Mouse (Mus musculus): Measurements from ENCODE around the gene Ncor2. TPM values are rescaled to one million over a fixed set of nuclear protein-coding genes. Genes with fewer than 3 reads are reported as not detected.
A peak's percentile ranks its signal among the peaks of the same experiment; 100 is the strongest.

Ncor2 gene
- polyA plus RNA-seq, 1 experiment from 2014 or later, result 31.6 TPM

DNA sequence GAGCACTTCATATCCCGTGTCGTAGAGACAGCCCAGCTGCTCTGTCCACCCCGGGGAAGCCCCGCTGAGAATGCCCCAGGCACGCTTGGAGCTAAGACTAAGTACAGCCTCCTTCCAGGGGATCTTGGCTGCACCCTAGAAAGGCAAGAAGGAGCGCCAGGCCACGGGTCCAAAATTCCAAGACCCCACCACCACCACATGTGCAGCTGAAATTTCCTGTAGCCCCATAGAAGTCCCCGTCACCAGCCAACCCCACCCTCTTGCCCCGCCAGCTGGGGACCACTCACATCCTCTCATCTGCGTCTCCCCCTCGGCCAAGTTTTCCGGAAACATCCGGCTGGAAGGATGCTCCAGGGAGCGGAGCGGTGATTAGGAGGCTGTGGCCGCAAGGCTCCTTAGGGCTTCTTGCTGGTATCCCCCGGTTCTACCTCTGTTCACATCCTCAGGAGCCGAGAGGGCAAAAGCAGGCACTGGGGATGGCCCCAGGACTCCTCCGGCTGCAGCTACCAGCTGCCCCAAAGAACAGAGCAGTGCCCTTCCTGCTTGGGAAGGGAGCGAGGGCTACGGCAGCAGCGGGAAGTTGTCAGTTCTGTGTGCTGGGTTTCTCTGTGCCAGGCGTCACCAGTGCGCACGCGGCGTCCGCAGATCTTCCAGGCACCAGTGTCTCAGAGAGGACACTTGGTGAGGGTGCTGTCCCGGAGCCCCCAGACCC lies 121.3 kb downstream of the Ncor2 start:
- H3K4me1 ChIP-seq, result peaks cover 48% of the 10 kb centered on the region
- H3K27me3 ChIP-seq, result no peaks in the 10 kb centered on the region
- peak; percentile 14; the same call in 1 of the 2 replicates for ATAC-seq (replicated peaks)
- peak overlapping the region; percentile 58 for H3K4me2 ChIP-seq (replicated peaks)
- peak overlapping the region; percentile 39 for H3K9ac ChIP-seq (replicated peaks)
- 0 out of 2 replicates have a peak, but pooled peaks cover 2% of the 10 kb centered on the region for H3K36me3 ChIP-seq
- H3K9me3 ChIP-seq, result no peaks in the 10 kb centered on the region
- peak overlapping the region; percentile 30 for H3K4me3 ChIP-seq
- WGBS, result 19% methylated on average over 29 of the region's 29 CpGs
- peak overlapping the region; percentile 81 for H3K27ac ChIP-seq (replicated peaks)

DNA sequence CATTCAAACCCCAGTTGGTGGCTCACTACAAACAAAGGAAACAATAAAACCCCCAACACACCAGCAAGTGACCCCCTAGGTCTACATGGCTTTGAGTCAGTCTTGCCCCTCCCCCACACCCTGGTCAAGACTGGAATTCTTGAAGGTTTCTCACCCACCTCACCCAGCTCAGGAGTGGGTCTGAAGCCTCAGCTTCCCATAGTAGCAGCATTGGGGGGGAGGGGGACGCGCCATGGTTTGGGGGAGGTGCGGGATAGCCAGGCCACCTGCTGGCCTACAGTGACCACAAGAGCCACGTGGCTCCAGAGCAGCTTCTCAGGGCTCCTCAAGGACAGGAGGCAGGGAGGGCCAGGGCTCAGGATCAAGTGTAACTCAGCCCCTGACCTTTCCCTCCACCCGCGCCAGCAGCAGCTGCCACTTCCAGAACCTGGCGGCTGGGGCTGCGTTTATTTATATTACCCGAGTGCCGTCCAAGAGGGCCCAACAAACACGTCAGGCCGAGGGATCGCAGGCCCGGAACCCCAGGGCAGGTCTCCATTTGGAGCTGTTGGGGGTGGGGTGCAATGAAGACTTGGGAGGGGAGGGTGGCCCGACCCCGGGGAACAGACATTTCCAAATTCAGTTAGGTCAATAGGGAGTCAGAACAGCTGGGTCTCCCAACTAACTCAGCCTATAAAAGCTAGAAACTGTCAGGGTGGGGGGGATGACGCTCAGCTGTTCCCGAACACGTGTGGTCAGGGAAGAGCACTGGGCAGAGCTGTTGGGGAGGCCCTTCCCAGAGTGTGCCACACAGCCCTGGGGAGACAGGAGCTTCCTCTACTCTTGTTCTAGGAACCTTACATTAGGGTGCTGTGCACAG lies 122.1 kb downstream of the Ncor2 start:
- peak overlapping the region; percentile 30; the same call in 1 of the 2 replicates for H3K4me3 ChIP-seq
- peaks cover 51% of the 10 kb centered on the region for H3K4me1 ChIP-seq
- H3K9ac ChIP-seq (replicated peaks), result no peak overlapping the region

DNA sequence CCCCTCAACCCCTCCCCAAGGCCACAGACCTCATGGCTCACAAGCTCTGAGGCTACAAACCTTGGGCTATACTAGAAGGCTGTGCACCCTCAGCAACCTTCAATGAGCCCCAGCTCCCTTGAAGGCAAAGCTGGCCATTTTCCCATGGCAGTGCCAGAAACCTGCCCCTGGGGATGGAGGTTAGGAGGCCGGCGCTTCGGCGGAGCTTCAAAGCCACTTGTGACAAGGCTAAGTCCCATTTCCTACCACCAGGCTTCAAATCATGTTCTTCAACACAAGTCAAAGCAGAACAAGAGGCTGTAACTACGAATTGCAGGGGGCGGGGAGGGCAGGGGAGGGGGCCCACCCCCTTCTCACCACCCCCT lies 122.7 kb downstream of the Ncor2 start:
- no peak for ATAC-seq (replicated peaks)
- peaks cover 51% of the 10 kb centered on the region for H3K4me1 ChIP-seq
- 0 out of 2 replicates have a peak, but pooled peaks cover 2% of the 10 kb centered on the region for H3K36me3 ChIP-seq
- H3K9ac ChIP-seq (replicated peaks), result no peak overlapping the region
- no peak overlapping the region for H3K4me2 ChIP-seq (replicated peaks)
- no peaks in the 10 kb centered on the region for H3K9me3 ChIP-seq
- 15% methylated on average over 6 of the region's 6 CpGs for WGBS
- H3K4me3 ChIP-seq, result no peak overlapping the region
- 0 out of 2 replicates have a peak overlapping the region, but pooled peaks have one; percentile 14 for H3K27ac ChIP-seq (replicated peaks)
- no peaks in the 10 kb centered on the region for H3K27me3 ChIP-seq

More for the DNA sequence above, 122.1 kb downstream of the Ncor2 start:
- peak overlapping the region; percentile 58 for H3K4me2 ChIP-seq (replicated peaks)
- H3K27ac ChIP-seq (replicated peaks), result peak overlapping the region; percentile 81; the same call in 1 of the 2 replicates
- 15% methylated on average over 19 of the region's 19 CpGs for WGBS
- H3K27me3 ChIP-seq, result no peaks in the 10 kb centered on the region
- H3K9me3 ChIP-seq, result no peaks in the 10 kb centered on the region
- ATAC-seq (replicated peaks), result 0 out of 2 replicates have a peak, but pooled peaks have one; percentile 15
- 0 out of 2 replicates have a peak, but pooled peaks cover 2% of the 10 kb centered on the region for H3K36me3 ChIP-seq

DNA sequence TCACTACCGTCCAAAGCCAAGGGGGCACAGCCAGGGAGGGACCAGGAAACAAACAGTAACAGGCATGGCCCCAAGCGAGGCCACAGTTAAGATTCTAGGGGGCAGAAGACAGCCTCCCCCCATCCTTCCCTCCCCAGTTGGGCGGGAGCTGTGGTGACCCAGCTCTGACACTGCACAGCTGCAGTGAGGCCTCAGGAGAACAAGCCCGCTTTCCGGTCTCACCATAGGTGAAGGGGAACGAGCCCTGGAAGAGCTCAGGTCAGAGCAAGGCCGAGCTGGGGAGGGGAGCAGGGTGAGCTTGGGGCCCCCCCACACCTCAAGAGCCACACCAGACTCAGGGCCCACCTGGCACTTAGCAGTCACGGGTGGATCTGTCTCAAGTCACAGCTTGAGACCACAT lies 123.1 kb downstream of the Ncor2 start:
- no peak for ATAC-seq (replicated peaks)
- H3K27ac ChIP-seq (replicated peaks), result 0 out of 2 replicates have a peak overlapping the region, but pooled peaks have one; percentile 14

DNA sequence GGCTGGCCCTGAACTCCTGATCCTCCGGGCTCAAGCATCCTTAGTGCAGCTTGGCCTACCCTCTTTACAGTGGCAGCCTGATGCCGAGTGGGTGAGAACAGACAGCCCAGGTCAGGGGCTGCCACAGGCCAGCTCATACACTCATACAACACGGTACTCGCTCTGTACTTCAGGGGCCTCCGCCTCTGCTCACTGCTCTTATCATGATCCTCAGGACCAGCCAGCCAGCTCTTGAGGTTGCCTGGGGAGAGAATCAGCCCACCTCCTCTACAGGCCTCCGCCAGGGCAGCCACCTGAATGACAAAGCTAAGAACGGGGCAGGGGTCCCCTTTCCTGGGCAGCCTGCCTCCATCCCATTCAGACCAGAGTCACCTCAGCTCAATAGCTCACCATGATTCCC lies 125.4 kb downstream of the Ncor2 start:
- 75% methylated on average over 7 of the region's 7 CpGs for WGBS
- H3K27ac ChIP-seq (replicated peaks), result peak overlapping the region; percentile 66
- no peak overlapping the region for H3K9ac ChIP-seq (replicated peaks)
- H3K9me3 ChIP-seq, result no peaks in the 10 kb centered on the region
- H3K4me1 ChIP-seq, result peaks cover 40% of the 10 kb centered on the region
- no peaks in the 10 kb centered on the region for H3K27me3 ChIP-seq
- ATAC-seq (replicated peaks), result no peak
- peaks cover 16% of the 10 kb centered on the region for H3K36me3 ChIP-seq
- no peak overlapping the region for H3K4me2 ChIP-seq (replicated peaks)
- no peak overlapping the region for H3K4me3 ChIP-seq

More for the DNA sequence above, 123.1 kb downstream of the Ncor2 start:
- no peaks in the 10 kb centered on the region for H3K9me3 ChIP-seq
- H3K4me2 ChIP-seq (replicated peaks), result no peak overlapping the region
- peaks cover 51% of the 10 kb centered on the region for H3K4me1 ChIP-seq
- no peaks in the 10 kb centered on the region for H3K27me3 ChIP-seq
- H3K9ac ChIP-seq (replicated peaks), result no peak overlapping the region
- no peak overlapping the region for H3K4me3 ChIP-seq
- peaks cover 2% of the 10 kb centered on the region; the same call in 1 of the 2 replicates for H3K36me3 ChIP-seq
- 69% methylated on average over 8 of the region's 8 CpGs for WGBS

DNA sequence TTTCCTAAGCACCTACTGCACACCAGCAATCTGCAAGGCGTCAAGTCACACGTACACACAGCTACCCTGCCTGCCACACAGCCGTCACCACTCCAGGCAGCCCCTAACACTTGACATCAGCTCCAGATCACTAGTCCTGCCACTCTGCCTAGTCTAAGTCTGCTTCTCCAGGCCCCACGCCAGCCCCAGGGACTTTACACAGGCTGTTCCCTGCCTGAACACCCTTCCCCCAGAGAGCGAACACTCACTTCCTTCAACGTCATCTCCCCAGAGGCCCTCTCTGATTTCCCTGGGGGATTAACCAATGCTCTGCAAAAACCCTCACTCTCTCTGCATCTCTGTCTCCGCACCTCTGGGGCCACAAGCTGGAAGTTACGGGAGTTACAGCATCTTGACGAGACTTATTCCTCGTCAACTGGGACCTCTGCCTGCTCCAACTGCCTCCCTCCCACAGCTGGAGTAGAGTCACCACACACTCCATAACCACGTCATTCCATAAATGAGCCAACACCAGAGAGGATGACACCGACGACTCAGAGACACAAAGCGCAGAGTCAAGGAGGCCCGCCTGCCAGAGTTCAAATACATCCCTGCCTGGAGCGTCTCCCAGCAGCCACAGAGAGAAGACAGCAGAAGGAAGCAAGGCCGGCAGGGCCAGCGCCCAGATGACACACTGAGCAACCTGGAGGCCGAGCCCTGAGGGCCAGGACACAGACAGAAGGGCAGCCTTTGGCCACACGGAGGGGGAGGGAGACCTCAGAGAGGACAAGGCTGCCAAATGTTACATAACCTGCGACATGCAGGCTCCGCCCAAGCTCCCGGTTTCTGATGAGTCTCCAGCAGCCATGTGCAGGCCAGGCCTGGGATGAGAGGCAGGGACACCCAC lies 126.2 kb downstream of the Ncor2 start:
- ATAC-seq (replicated peaks), result peak; percentile 44
- Histone ChIP-seq H3K9ac (replicated peaks) (no peak overlapping the region), H3K27ac (replicated peaks) (peak overlapping the region; percentile 66), H3K4me2 (replicated peaks) (no peak overlapping the region), H3K4me3 (no peak overlapping the region), H3K27me3 (no peaks in the 10 kb centered on the region), H3K36me3 (peaks cover 24% of the 10 kb centered on the region), H3K4me1 (peaks cover 32% of the 10 kb centered on the region), H3K9me3 (no peaks in the 10 kb centered on the region)
- 69% methylated on average over 23 of the region's 23 CpGs for WGBS

DNA sequence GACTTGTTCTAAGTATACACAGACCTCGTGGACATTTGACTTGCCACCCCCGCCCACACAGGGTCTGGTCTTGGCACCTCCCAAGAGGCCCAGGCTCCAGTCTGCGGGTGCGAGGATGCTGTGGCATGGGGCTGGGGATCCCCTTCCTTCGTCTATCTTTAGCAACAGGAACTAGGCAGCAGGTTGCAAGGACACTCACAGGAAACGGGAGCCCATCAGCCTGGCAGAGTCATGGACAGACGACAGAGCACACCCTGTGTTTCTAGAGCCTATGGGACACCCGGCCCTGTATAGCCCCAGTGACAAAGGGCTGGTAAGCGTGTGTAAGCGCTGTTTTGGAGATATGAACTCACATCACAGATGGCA lies 126.8 kb downstream of the Ncor2 start:
- peaks cover 30% of the 10 kb centered on the region for H3K36me3 ChIP-seq
- peak; percentile 33; the same call in 1 of the 2 replicates for ATAC-seq (replicated peaks)
- H3K27ac ChIP-seq (replicated peaks), result peak overlapping the region; percentile 66
- no peak overlapping the region for H3K4me3 ChIP-seq
- no peaks in the 10 kb centered on the region for H3K9me3 ChIP-seq
- no peaks in the 10 kb centered on the region for H3K27me3 ChIP-seq
- H3K9ac ChIP-seq (replicated peaks), result no peak overlapping the region
- no peak overlapping the region for H3K4me2 ChIP-seq (replicated peaks)
- H3K4me1 ChIP-seq, result peaks cover 25% of the 10 kb centered on the region
- WGBS, result 72% methylated on average over 10 of the region's 10 CpGs

DNA sequence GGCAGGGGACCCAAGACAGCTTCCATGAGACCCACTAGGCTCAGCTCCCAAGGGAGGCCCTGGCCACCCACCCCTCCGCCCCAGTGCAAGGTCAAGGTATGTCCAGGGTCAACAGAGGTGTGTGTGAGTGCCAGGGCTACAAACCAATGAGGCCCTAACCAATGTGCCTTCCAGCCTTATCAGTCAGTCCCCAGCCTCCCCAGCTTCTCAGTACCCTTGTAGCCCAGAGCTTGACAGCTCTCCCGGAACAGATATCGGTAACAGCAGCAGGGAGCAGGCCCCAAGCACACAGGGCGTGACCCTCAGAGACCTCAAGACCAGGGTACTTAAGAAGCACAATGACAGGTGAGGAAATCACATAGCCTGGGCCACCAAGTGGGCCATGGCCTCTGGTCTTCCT lies 129.5 kb downstream of the Ncor2 start:
- H3K27ac ChIP-seq (replicated peaks), result no peak overlapping the region
- peaks cover 41% of the 10 kb centered on the region for H3K36me3 ChIP-seq
- 95% methylated on average over 4 of the region's 4 CpGs for WGBS
- H3K27me3 ChIP-seq, result no peaks in the 10 kb centered on the region
- H3K4me1 ChIP-seq, result peaks cover 18% of the 10 kb centered on the region
- H3K4me2 ChIP-seq (replicated peaks), result no peak overlapping the region
- no peak overlapping the region for H3K4me3 ChIP-seq
- no peaks in the 10 kb centered on the region for H3K9me3 ChIP-seq
- no peak for ATAC-seq (replicated peaks)
- no peak overlapping the region for H3K9ac ChIP-seq (replicated peaks)

DNA sequence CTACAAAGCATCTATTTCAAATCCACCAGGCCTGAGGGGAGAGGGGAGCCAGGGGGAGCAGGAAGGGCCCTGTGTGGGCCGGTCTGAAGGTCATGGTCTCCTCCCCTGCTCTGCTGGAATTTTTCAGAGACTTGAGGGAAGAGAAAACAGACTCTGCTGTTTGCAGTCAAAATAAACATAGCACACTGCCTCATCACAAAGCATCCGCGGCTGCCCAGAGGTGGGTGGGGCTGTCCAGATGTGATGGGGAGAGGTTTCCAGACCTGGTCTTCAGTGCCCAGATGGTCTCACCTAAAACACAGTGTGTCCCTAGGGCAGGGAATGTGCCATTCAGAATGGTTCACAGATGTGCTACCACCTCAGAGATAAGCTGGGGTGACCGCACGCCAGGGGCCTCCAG lies 132.6 kb downstream of the Ncor2 start:
- Histone ChIP-seq H3K4me1 (0 out of 2 replicates have a peak, but pooled peaks cover 7% of the 10 kb centered on the region), H3K27me3 (no peaks in the 10 kb centered on the region), H3K36me3 (peaks cover 43% of the 10 kb centered on the region), H3K9ac (replicated peaks) (no peak overlapping the region), H3K27ac (replicated peaks) (no peak overlapping the region), H3K9me3 (no peaks in the 10 kb centered on the region), H3K4me2 (replicated peaks) (no peak overlapping the region), H3K4me3 (no peak overlapping the region)
- WGBS, result 81% methylated on average over 5 of the region's 5 CpGs
- ATAC-seq (replicated peaks), result no peak

DNA sequence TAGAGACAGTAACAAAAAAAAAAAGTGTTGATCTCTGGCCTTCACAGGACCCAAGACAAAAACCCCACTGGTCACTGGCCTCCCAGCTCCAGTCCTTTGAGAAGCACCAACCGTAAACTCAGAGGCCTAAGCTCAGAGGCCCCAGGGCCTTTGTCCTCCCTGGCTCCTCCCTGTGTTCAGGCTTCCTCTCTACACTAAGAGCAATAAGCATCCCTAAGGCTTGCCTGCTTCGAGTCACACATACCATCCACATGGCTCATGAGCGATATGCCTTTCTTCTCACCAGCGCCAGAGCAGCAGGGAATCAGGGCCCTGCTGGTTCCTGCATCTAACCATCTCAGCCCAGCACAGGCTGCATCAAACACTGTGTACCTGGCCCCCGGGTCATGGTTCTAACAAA lies 133.8 kb downstream of the Ncor2 start:
- Histone ChIP-seq H3K4me2 (replicated peaks) (no peak overlapping the region), H3K4me1 (0 out of 2 replicates have a peak, but pooled peaks cover 10% of the 10 kb centered on the region), H3K27me3 (no peaks in the 10 kb centered on the region), H3K4me3 (no peak overlapping the region), H3K27ac (replicated peaks) (peak overlapping the region; percentile 7; the same call in 1 of the 2 replicates), H3K9ac (replicated peaks) (no peak overlapping the region), H3K9me3 (no peaks in the 10 kb centered on the region), H3K36me3 (peaks cover 36% of the 10 kb centered on the region)
- ATAC-seq (replicated peaks), result no peak
- WGBS, result 5% methylated on average over 5 of the region's 5 CpGs

DNA sequence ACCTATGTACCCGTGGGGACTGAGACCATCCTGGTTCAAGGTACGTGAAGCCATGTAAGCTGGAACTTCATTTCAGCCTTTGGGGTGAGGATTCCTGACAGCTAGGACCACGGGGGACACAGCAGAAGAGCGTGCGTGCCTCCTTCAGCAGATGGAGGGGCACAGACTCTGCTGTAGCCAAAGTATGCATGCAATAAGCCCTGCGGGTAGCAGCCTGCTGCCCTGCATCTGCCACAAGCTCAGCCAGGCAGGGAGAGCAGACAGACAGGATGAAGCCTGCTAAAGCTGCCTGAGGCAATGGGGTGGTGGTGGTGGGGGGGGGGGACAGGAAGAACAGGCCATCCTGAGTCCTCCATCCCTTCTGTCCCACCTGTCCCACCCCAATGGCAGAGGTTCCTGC lies 135.6 kb downstream of the Ncor2 start:
- no peak overlapping the region for H3K9ac ChIP-seq (replicated peaks)
- 0 out of 2 replicates have a peak, but pooled peaks cover 12% of the 10 kb centered on the region for H3K4me1 ChIP-seq
- no peak overlapping the region; the same call in 1 of the 2 replicates for H3K27ac ChIP-seq (replicated peaks)
- WGBS, result 79% methylated on average over 6 of the region's 6 CpGs
- H3K36me3 ChIP-seq, result peaks cover 27% of the 10 kb centered on the region
- H3K4me3 ChIP-seq, result no peak overlapping the region
- H3K9me3 ChIP-seq, result no peaks in the 10 kb centered on the region
- no peaks in the 10 kb centered on the region for H3K27me3 ChIP-seq
- H3K4me2 ChIP-seq (replicated peaks), result no peak overlapping the region
- ATAC-seq (replicated peaks), result no peak

Data from forebrain, embryonic 15.5 days (tissue).